8 mouse cellular contexts compared by ENCODE assay signal in the genomic region with DNA sequence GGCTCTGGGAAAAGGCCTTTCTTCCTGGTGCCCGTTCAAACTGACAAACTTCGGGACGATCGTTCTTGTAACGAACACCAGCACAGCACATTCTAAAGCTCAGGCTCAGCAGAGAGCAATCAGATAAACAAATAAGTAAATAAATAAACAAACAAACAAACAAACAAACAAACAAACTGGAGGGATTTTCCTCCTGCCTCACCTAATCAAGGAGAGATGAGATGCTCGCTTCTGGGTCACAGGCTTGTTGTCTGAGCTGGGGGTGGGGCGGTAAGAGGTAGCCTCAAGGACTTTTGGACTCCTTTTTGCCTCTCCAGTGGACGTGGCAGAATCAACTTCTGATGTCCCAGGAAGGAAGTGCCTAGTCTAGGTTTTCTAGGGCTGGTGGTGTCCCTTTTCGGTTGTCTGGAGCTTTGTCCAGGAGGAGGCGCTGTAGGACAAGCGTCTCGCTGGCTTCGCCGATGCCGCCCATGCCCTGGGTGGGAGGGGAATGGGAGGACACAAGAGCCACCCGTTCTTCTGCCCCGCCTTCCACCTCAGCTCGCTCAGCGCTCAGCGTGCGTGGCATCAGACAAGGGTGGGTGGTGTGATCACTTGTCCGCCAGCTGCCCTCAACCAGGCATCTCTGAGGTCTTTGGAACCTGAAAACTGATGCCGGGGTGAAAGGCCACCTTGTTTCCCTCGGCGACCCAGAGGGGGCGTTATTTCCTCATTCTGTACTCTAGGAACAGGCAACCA. TPM values are rescaled to one million over a fixed set of nuclear protein-coding genes. Genes with fewer than 3 reads are reported as not detected.
DNase-seq lines count a peak whose midpoint lies in the region; ATAC-seq lines count a peak whose summit lies in the region.

No protein-coding gene starts in this region.

- peaks cover 12% of the 10 kb centered on the region for H3K4me1 ChIP-seq in hindbrain, embryonic 15.5 days (replicated peaks)

- DNase-seq in T-cell, adult 2 months (ENCODE audit: low spot score) = peak; percentile 83
- peak; percentile 86 to 95 for DNase-seq in cerebellum, postnatal 14 days
- peak; percentile 94 for DNase-seq in gastrocnemius, adult 18-20 months (ENCODE audit: low spot score)
- DNase-seq in layer of hippocampus, postnatal 25 days (ENCODE audit: extremely low spot score in 1 of 2, low spot score in 1 of 2) = peak; percentile 64 to 90
- DNase-seq in lung, postnatal 25 days (ENCODE audit: low spot score) = peak; percentile 73
- peak; percentile 68 to 84 for DNase-seq in right cerebral cortex, postnatal 10 days (ENCODE audit: low spot score in 2 of 2)
- DNase-seq in yolk sac, embryonic 10.5 days (ENCODE audit: low spot score) = peak; percentile 83

- H3K27me3 ChIP-seq in hindbrain, embryonic 15.5 days = peaks cover 78% of the 10 kb centered on the region

- H3K4me3 ChIP-seq in hindbrain, embryonic 15.5 days = peak overlapping the region; percentile 37

- ATAC-seq in hindbrain, embryonic 15.5 days (ENCODE audit: low FRiP score, low read depth) = peak; percentile 76

- no peaks in the 10 kb centered on the region for H3K36me3 ChIP-seq in hindbrain, embryonic 15.5 days

- H3K9ac ChIP-seq in hindbrain, embryonic 15.5 days = no peak overlapping the region

- WGBS in hindbrain, embryonic 15.5 days = 3% methylated on average over 26 of the region's 26 CpGs

- peak overlapping the region; percentile 66 for H3K4me2 ChIP-seq in hindbrain, embryonic 15.5 days

- no peaks in the 10 kb centered on the region for H3K9me3 ChIP-seq in hindbrain, embryonic 15.5 days

- no peak overlapping the region for H3K27ac ChIP-seq in hindbrain, embryonic 15.5 days (replicated peaks)

RNA-seq across cellular contexts. Expression of gene Hoxd4, which starts 3.9 kb away (rescaled TPM):
- total RNA-seq in gastrocnemius, adult 18-20 months (2021) = 1 to 10 TPM; 1.0 to 1.3 TPM
- 2.7 and 3.3 TPM in 2 replicates for polyA plus RNA-seq in hindbrain, embryonic 15.5 days (2015; fragmentation: Nextera tagmentation; extraction: Ambion mirVana)
- total RNA-seq in layer of hippocampus, postnatal 25 days (2021) = not detected

RNA-seq across cellular contexts. Expression of gene Hoxd3, which starts 3.9 kb away (rescaled TPM):
- not detected for total RNA-seq in gastrocnemius, adult 18-20 months (2021)
- polyA plus RNA-seq in hindbrain, embryonic 15.5 days (2015; fragmentation: Nextera tagmentation; extraction: Ambion mirVana) = 49.4 and 51.8 TPM in 2 replicates
- not detected for total RNA-seq in layer of hippocampus, postnatal 25 days (2021)

RNA-seq across cellular contexts. Expression of gene Gm28230, which starts 10.9 kb away (rescaled TPM):
- under 1 TPM; 0.07 to 0.19 TPM for total RNA-seq in gastrocnemius, adult 18-20 months (2021)
- 0.87 and 1.6 TPM in 2 replicates for polyA plus RNA-seq in hindbrain, embryonic 15.5 days (2015; fragmentation: Nextera tagmentation; extraction: Ambion mirVana)
- not detected for total RNA-seq in layer of hippocampus, postnatal 25 days (2021)

RNA-seq across cellular contexts. Expression of gene Hoxd8, which starts 11.3 kb away (rescaled TPM):
- total RNA-seq in gastrocnemius, adult 18-20 months (2021) = 10 to 100 TPM; 32.2 to 40.3 TPM
- 0.73 and 1.3 TPM in 2 replicates for polyA plus RNA-seq in hindbrain, embryonic 15.5 days (2015; fragmentation: Nextera tagmentation; extraction: Ambion mirVana)
- total RNA-seq in layer of hippocampus, postnatal 25 days (2021) = not detected

RNA-seq across cellular contexts. Expression of gene Hoxd9, which starts 18.1 kb away (rescaled TPM):
- 10 to 100 TPM; 17.0 to 18.1 TPM for total RNA-seq in gastrocnemius, adult 18-20 months (2021)
- not detected in 2 replicates for polyA plus RNA-seq in hindbrain, embryonic 15.5 days (2015; fragmentation: Nextera tagmentation; extraction: Ambion mirVana)
- total RNA-seq in layer of hippocampus, postnatal 25 days (2021) = not detected
